Mouse (Mus musculus): Measurements from ENCODE around the gene Cryaa.

The Cryaa gene

DNA sequence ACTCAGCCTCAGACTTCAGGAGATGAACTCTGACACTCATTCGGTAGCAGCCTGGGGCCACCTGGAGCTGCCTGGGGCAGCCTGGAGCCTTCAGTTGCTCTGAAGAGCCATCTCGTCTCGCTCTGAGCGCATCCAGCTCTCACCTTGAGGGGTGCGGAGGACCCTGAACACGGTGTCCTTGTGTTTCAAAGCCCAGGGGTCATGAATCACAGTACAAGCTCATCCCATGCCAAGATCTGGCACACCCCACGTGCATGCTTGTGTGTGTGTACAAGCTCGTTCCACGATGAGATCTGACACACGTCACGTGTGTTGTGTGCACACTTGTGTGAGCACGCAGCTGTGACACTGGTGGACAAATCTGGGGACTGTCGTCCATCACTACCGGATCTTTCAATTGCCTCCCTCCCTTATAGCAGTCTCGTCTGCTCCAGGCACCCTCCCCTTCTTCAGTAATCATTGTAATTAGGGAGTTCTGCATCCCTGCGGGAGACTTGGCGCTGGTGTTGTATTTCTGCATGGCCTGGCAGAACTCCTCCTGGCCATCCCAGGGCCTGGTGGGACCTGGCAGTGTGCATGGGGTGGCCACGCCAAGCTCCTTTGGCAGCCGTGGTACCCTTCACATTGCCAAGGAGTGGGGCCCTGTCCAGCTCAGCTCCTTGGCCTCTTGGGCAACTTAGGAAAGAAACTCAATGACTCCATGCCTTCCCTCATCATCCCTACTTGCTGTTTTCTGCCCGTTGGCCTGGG lies 27.8 kb downstream of the Cryaa start:
- DNase-seq (ENCODE audit: low spot score in 2 of 2) = no peak

DNA sequence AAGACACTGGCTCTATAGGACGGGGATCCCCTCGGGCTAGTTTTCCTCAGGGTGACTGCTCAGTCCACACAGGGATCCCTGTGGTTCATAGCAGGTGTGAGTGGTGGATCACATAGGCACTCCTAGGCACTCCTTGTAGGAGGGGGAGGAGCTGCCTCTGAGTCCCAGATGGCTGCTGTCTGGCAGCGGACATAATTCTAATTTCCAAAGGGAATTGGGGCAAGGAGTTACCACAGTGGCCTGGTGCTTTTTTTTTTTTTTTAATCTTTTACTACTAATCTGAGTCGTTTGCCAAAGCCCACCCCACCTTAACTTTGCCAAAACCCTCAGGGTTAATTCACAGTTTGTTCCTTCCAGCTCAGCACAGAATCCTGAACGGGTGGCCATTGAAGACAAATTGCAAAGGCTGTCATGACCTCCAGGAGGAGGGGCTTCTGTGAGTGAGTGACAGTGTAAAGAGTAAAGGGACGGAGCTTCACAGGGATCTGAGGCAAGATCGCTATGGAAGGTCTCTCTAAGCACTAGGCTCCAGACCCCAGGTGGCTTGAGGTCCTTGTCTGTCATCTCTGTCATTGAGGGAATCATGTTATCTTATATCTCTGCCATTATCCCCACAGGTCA lies 31.6 kb downstream of the Cryaa start:
- no peak for DNase-seq (ENCODE audit: low spot score in 2 of 2)

DNA sequence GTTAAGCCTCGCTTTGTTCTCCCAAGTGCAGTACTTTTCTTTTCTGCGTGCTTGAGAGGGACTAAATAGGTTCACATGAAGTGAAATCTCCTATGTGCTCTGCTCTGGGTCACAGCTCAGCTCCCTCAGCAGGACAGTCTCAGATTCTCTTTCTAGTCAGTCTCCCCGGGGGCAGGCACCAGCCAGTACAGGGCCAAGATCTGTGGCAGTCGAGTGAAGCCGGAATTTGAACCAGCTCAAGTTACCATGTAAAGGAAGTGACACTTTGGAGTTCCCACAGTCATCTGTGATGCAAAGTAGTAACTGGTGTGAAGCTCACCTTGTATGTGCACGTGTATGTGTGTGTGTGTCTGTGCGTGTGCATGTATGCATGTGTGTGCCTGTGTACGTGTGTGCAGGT lies 32.8 kb downstream of the Cryaa start:
- DNase-seq (ENCODE audit: low spot score in 2 of 2) = no peak

DNA sequence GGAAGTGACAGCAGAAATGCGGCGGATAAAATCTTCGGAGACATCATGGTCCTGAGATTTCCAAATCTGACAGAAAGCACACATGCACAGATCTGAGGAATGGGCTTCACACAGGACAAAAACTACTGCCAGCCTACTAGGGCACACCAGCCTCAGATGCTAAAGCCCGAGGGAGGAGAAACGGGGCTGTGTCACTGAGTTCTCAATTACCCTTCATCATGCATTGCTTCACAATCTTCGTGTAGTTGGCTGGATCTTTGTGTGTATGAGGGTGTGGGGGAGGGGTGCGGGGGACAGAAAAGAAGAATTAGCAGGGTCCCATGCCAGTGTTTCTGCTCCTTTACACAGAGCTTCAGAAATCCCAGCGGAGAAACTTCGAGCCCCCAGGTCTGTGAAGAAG lies 36.1 kb downstream of the Cryaa start:
- DNase-seq (ENCODE audit: low spot score in 2 of 2) = no peak

DNA sequence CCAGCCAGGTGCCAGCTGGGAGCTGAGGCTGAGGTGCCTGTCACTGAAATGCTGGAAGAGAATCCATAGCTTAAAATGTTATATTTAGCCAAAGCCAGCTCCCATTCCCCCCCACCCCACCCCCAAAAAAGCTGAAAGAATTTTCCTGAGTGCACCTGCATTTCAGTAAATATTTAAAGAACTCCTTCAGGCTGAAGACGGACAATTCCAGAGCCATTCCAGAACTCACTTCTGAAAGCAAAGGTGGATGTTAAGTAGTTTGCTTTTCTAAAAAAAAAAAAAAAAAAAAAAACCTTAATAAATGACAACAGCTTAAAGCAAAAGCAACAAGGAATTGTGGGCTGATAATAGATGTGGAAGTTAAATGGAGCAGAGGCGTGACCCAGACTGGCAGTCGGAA lies 36.5 kb downstream of the Cryaa start:
- DNase-seq (ENCODE audit: low spot score in 2 of 2) = no peak

DNA sequence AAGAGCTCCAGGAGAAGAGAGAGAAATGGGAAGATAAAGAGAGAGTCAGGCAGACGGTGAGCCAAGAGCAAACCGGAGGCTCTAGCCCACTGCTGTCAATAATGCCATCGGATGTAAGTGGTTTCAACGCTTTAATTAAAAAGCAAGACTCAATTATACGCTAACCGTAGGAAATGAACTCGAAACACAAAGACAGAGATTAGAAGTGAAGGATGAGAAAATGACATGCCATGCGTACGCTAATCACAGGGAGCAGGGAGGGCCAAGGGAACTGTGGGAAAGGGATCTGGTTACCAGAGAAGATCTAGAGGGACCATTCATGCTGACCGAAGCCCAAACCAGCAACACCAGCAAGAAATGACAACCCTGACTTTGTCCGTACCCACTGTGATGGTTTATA lies 37.4 kb downstream of the Cryaa start:
- DNase-seq (ENCODE audit: low spot score in 2 of 2) = no peak

- DNase-seq (ENCODE audit: low spot score in 2 of 2) = no peak
These were observed 44.0 kb downstream of the Cryaa start for GRCm38 (mm10) chr17:31721637-31722036.

GRCm38 (mm10) chr17:31725366-31725765 lies 47.8 kb downstream of the Cryaa start:
- no peak for DNase-seq (ENCODE audit: low spot score in 2 of 2)

- no peak for DNase-seq (ENCODE audit: low spot score in 2 of 2)
These were observed 48.6 kb downstream of the Cryaa start for GRCm38 (mm10) chr17:31726216-31726615.

GRCm38 (mm10) chr17:31727230-31727629 lies 49.6 kb downstream of the Cryaa start:
- no peak for DNase-seq (ENCODE audit: low spot score in 2 of 2)

- DNase-seq (ENCODE audit: low spot score in 2 of 2) = no peak
These were observed 50.4 kb downstream of the Cryaa start for GRCm38 (mm10) chr17:31728043-31728442.

GRCm38 (mm10) chr17:31728968-31729501 lies 51.4 kb downstream of the Cryaa start:
- peak in 1 of 2 experiments; percentile 18 for DNase-seq (ENCODE audit: low spot score in 2 of 2)

DNA sequence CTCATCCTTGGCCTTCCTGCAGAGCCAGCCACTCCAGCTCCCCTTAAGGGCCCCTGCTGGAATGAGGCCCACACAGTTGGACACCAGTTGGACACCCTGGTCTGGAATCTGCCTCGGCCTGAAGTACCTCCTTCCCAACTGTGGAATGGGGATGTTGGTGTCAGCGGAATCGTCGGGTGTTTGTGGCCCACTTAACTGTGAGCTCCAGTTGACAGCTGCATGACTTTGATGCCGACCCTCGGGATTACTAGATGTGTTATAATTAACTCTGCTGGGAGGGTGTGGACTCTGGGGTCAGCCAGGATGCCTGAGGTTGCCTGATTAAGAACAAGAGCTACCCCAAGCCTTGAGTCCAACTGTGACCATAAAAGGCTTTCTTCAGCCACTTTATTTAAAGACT lies 53.4 kb downstream of the Cryaa start:
- no peak for DNase-seq (ENCODE audit: low spot score in 2 of 2)

Data from spleen, postnatal 14 days (tissue).